Mouse (Mus musculus) megakaryocyte, adult 5-6 weeks (primary cell): ENCODE data around the gene Ndufa11. TPM values are rescaled to one million over a fixed set of nuclear protein-coding genes. Genes with fewer than 3 reads are reported as not detected.

ENCODE experiments used
- ATAC-seq: 2 replicates; pipeline ENCODE4 v1.8.0; 2016; ENCODE audit warnings: mild to moderate bottlenecking, inconsistent platforms; ENCODE audit not compliant: poor library complexity, severe bottlenecking
- total RNA-seq, 2 experiments: library from RNA; stranded (forward) in 1 of 2; stranded (reverse) in 1 of 2; fragments of 153-499, 151-499 nt in 1 of 2; fragments of 221-1000, 200-1000 nt in 1 of 2; gene quantifications; 2 replicates each; pipeline versions ENCODE4 v1.2.3 to v1.2.4; 2015 to 2017

Ndufa11 gene
- total RNA-seq, 2 experiments from 2014 or later: 77.8 to 113 TPM

DNA sequence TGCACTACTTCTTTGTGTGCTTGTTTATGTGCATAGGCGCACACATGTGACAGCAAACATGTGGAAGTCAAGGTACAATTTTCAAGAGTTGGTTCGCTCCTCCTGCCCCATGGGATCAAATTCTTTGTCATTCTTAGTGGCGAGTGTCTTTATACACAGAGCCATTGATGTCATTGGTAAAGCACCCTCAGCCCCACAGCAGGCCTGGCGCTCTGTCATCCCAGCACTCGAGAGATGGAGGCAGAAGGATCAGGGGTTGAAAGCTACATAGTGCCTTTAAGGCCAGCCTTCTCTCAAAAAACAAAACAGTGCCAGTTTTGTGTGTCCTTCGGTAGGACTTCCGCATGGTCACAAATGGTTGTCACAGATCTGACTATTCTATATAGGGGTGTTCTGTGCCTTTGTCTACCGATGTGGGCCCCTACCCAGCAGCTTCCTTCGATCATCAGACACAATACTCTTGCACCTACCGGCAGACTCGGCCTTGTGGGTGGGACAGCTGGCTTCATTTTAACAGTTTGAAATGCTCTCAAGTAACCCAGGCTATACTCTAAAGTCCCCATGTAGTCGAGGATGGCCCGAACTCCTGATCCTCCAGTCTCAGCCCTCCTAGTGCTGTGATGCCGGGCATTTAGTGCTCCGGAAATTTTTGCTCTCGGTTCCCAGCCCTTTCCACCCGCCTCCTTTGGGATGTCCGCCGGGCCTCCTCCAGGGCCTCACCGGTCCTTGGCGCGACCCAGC lies 1.5 kb upstream of the Ndufa11 start:
- ATAC-seq: no peak

DNA sequence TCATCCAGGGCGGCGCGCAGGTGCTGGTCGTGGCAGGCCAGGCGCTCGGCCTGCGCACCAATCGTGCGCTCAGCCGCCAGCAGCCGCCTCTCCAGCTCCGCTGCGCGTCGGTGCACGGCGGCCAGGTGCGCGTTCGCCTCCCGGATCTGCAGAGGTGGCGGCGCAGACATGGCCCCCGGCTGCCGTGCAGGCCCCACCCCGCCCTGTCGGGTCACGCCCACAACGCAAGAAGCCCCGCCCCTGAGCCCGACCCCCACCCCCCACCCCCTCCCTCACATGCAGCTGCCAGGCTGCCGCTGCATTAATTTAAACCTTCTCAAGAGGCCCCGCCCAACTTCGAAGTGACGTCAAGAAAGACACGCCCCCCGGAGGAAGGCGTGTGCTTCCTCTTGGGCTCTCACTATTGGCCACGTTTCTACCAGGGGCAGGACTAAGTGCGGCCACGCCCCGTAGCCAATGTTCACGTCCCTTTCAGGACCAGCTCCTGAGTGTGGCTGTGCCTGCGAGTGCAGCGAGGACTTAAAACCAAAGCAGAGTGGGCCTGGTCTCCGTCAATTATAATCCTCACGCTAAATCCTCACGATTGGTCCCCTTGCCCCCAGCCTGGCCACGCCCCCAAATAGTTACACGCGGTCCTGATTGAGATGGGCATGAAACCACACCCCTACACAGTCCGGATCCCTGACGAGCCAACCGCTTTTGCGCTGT lies 758 bp upstream of the Ndufa11 start:
- ATAC-seq: peak; percentile 85

DNA sequence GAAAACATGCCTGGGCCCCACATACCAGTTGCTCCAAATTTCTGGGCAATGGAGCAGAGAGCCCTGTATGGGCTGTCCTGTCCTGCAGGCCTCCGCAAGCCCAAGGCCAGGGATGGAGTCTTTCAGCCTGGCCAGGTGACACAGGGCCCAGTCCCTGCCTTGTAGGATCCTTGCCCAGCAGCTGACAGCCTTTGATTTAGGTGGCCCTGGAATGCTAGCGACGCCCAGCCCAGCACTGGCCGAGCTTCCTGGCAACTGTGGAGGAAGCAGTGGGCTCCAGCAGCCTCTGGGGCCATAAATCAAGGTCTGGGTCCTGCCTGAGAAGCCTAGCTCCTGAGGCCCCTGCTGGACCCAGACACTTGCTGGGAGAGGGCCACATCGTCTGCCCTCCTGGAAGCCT lies 4.9 kb downstream of the Ndufa11 start:
- no peak for ATAC-seq

DNA sequence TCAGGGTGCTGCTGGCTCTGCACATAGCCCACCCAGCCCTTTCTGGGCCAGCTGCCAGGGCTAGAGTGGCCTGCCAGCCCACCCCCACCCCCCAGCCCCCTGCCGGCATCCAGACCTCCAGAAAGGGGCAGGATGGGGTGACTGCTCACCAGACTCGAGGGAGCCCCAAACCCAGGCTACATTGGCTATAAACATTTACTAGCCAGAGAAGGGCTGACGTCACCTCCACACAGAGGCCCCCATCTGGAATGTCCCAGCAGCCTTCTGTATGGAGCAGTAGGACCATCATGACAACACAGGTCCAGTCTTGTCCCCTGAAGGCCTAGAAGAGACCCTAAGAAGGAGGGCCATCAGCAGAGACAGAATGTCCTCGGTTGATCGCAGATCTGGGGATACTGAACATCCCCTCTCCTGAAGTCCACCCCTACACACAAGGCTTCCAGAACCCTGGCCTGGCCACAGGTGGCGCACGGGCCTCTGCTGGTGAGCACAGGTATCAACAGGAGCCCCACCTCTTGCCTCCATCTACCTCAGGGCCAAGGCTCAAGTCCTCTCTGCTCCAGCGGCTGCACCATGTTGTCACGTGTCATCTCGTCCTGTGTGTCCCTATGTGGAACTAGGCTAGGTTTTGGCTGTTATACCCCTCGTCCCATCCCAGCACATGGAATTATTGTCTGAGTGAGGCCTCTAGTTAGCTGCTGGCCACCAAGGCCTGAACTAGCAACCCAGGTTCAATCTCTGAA lies 6.0 kb downstream of the Ndufa11 start:
- ATAC-seq: no peak

DNA sequence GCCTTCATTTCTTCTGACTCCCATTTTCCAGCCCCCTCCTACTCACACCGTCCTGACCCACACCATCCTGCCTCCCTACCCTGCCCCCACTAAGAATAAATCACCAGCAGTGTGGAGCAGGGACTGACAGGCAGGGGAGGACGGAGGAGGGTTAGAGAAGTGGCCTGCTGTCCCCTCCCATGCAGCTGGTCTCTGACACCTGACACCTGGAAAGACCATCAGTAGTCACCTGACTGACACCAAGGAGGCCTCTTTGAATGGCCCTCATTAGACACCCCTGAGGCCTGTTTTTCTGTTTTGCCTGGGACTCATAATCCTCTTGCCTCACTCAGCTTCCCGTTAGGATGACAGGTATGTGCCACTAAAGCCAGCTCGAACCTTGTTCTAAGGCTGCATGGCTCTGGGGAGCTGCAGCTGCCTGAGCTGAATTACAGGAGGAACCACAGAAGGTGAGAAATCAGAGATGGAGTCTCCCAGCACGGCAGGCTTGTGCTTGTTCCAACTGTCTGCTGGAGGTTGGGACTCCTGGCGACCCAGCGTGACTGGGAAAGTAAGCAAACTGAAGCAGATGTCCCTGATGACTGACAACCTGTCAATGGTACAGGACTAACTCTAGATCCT lies 9.6 kb downstream of the Ndufa11 start:
- ATAC-seq: no peak

DNA sequence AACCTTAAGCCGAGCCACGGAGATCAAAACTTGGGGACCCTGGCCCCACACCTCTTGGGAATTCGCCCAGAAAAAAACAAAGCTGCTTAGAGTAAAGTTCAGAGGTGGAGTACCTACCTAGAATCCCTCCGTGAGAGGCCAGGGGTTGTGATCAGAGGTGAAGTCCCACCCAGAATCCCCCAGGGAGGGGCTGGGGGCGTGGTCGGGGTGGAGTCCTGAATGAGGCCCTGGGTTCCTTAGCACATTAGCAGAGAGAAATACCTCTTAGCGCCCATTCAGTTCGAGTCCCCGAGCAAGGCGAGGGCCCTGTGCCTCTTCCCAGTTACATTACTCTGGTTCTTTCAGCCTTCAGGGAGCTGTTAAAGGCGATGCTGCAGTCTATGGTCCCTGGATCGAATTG lies 10.1 kb downstream of the Ndufa11 start:
- ATAC-seq: no peak

DNA sequence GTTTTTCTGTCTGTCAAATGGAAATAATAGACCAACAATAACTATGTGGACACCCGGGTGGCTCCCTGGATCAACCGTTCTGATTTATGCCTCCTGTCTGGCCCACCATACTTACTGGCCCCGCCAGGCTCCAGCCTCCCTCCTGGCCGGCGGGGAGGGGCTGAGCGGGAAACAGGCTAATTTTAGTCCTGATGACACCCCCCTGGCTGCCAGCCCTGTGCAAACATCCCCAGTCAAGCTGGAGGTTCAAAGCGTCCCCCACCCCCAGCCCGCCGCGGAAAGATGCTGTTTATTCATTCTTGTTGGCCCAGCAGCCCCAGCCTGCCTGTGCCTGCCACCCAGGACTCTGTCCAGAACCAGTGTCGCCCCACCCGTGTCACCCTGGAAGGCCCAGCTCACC lies 10.6 kb downstream of the Ndufa11 start:
- ATAC-seq: no peak

DNA sequence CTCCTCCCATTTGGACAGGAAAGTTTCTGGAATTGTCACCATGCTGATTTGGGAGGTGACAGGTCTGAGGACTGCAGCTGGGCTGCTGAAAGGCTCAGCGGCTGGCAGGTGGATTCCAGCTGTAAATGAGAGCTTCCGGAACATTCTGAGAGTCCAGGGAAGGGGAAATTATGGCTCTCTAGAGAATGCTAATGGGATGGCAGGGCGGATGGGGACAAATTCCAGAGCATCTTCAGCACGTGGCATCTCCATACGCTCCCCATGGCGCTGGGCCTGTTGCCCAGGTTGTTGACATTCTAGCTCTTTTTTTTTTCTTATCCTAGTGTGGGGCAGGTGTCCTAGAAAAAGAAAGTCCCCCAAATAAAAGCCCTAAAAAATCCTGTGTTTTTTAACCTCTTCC lies 11.6 kb downstream of the Ndufa11 start:
- ATAC-seq: no peak

DNA sequence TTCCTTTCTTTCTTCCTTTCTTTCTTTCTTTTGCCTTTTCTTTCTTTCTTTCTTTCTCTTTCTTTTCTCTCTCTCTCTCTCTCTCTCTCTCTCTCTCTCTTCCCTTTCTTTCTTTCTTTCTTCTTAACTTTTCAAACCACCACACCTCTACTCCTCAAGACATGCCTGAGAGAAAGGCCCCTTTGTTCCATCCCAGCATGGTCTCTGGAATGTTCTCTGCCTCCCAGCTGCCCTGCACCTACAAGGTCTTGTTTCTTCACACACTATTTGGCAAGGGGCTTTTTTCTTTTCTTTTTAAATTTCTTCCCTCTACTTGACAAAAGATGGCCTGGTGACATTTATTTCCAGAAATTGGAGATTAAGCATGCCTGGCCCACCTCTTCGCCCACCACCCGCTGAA lies 12.1 kb downstream of the Ndufa11 start:
- no peak for ATAC-seq

DNA sequence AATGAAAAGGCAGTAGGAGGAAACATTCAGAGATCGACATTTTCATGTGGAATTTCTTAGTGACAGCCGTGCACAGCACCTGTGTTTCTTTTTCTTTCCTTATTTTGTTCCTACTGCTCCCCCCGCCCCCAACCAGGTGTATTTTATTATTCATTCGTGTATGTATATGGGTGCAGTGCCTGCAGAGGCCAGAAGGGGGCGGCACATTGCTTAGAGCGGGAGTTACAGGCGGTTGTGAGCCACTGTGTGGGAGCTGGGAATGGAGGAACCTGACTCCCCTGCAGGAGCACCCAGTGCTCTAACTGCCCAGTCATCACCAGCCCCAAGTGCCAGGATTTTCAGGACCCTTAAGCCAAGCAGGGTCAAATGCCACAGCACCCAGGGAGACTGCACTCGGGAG lies 19.0 kb downstream of the Ndufa11 start:
- ATAC-seq: no peak; the same call in 1 of the 2 replicates

DNA sequence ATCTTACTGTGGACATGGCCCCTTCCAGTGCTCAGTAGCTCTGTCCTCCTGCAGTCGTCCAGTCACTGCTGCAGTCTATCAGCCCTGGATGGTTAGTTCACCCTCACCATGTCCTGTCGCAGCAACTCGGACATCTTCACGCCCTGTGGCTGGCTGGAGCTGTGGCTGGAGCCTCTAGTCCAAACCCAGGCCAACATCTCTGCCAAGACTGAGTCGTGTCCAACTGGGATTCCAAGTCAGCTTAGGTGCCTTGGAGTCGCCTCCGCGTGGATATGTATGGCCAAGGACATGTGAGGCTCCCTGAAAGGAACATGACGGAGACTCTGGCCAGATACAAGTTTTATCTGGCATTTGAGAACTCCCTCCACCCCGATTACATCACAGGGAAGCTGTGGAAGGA lies 20.7 kb downstream of the Ndufa11 start:
- ATAC-seq: no peak

DNA sequence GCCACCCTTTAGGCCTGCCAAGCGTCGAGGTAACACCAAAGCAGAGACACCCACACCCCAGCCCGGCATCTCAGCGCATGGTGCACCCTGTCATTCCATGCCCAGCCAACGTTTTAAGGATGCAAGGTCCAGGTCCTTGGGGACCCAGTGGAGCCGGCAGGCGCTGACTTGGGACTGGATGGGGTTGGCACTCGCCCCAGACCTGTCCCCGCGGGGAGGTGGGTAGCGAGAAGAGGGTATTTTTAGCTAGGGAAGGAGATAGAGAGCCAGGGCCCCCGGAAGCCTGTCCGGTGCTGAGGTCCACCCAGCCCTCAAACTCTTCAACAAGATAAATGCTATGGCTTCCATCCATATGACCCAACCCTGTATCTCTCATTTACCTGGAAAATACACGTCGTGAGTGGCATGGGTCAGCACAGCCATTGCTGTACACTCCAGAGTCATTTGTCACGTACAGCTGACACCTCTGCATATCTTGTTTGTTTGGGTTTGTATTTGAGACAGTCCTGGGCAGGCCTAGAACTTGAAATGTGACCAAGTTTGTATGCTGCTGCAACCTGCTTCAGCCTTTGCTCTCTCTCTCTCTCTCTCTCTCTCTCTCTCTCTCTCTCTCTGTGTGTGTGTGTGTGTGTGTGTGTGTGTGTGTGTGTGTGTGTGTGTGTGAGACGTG lies 22.7 kb downstream of the Ndufa11 start:
- no peak for ATAC-seq

DNA sequence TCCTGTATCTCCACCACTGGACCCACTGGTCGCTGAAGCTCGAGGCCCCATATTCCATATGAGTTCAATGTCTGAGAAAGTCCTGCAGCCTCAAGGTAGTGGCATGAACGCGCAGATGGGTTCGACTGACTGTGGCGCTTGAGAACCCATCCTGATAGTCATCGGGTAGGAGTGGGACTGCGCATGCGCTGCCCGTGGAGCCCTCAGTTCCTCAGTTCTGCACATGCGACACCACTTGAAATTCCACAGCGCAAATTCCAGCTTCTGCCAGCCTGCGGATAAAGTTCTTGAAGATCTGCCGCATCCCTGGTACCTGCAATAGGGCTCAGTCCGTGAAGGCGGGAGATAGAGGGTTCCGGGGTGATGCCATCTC lies 23.2 kb downstream of the Ndufa11 start:
- ATAC-seq: no peak

DNA sequence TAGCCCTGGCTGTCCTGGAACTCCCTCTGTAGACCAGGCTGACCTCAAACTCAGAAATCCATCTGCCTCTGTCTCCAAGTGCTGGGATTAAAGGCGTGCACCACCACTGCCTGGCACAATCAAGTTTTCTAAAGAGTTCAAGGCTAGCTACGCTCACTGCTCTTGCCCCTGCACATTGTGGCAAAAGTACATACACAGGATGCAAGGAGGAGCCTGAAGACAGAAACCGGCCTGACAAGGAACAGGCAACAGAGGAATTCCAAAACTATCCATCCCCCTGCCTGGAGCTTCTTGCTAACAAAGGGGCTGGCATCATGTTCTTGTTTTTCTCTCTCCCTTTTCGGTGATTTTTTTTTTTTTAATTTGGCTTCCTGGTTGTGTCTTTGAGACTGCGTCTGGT lies 26.6 kb downstream of the Ndufa11 start:
- ATAC-seq: no peak

DNA sequence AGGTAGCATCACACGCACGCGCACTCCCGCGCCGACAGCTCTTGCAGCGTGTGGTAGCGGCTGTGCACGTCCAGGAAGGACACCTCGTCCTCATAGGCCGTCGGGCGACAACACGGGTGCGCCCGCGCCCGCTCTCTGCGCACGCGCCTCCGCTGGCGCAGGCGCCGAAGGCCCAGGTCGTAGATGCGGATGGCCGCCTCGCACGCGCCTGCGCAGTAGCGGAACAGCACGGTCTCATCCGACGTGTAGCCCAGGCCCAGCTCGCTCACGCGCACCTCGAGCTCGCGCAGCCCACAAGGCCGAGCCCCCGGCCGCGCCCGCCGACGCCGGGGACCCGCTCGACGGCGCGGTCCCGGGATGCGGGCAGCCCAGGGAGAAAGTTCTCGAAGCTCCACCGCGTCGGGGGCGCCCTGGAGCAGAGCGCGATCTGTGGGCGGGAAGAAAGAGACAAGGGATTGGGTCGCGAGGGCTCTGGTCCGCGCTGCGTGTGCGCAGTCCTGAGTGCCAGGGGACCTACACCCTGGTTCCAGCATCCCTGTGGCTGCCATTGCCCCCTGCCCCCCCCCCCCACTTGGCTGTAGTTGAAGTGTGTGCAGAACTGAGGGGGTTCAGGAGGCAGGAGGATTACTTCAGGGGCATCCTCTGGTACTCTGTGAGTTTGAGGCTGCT lies 34.0 kb downstream of the Ndufa11 start:
- no peak for ATAC-seq

DNA sequence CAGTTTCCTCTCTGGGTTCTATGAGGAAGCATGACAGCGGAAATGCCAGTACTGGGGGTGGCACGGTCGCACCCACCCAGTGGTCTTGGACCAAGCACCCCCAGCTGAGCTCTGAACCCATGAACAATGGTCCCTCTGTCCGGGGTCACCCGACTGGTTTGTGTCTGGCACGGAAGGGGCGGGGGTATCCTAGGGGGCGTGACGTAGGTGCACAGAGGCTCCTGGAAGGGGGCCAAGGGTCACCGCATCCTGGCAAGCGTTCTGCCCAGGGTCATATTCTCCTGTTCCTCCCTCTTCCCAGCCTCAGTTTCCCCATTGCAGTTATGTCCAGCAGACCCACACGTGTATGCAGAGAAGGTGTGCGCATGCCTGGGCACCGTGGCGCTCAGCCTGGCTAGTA lies 35.9 kb downstream of the Ndufa11 start:
- ATAC-seq: no peak

DNA sequence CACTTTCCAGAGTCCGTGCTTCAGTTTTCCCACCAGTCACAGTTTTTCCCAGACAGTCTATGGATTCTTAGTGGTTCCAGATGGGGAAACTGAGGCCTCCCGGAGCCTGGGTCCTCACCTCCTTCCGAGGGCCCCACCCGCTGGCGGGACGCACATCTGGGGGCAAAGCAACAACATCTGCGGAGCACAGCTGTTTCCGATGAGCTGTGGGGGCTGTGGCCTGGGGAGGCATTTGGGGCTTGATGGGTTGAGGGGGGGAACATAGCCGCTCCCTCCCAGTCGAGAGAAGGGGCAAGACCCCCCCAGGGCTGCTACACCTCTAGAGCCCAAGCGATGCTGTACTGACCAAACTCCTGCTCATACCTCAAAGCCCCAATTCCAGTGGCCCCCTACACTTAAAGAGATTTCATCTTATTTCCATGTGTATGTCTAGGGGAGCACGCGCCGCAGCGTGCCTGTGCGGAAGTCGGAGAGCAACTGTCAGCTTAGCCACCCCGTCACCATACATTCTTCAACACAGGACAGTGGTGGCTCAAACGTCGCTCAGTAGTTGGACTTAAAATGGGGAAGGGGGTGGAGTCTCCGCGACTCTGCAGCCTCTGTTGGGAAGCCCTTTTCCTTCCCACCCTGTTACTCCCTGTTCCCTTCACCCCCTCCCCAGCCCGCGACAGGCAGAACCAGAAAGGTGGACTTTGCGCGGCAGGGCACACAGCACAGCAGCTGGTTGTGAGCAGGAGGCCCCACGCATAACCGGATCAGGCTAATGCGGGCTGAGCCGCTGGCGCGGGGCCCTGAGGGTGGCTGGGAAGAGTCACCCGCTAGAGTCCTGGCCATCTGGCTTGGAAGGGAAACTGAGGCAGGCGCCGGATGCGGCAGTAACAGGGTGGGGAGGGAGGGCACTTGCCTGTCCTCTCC lies 37.0 kb downstream of the Ndufa11 start:
- peak; percentile 36 for ATAC-seq

DNA sequence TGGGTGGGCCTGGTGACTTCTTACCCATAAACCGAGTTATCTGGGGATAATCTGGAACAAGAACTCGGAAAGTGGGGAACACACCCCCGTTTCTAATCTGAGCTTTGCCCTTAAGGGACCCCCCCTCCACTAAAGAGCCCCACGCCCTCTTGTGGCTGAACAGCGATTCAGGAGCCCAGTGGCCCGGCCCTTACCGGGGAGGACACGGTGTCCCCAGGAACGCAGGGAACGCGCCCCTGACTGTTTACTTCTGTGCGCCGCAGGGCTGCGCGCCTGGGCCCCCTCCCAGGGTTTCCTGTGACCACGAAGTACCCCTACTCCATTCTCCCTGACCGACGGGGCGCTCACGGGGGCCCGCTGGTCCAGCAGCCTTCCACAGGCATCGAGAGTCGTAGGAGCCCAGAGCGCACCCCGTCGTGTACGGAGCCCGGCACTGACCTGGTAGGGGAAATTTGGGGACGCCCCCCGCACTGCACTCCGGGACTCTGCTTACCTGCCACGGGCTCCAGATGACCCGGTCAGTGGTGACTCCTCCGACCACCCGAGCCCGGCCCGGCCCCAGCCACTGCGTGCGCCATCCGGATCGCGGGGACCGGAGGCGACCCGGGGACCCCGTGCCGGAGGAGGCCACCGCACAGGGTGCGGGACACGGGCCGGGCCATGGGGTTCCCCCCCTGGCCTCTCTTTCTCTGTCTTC lies 39.3 kb downstream of the Ndufa11 start:
- no peak for ATAC-seq
